Mouse (Mus musculus) urinary bladder, postnatal 36 days (tissue): ENCODE measurements at regions not wholly inside any gene's neighbourhood (a gene's known extent, or its start where the extent isn't known, plus 50 kb on each side); places are given as distances from the start of the nearest gene placed in this dataset.
A peak's percentile ranks its signal among the peaks of the same experiment; 100 is the strongest.

Experiments
- DNase-seq, 2 experiments: peaks; one replicate each; pipeline ENCODE4 v3.0.0; 2022; ENCODE audit warnings: low spot score in 2 of 2, mixed read lengths in 1 of 2

DNA sequence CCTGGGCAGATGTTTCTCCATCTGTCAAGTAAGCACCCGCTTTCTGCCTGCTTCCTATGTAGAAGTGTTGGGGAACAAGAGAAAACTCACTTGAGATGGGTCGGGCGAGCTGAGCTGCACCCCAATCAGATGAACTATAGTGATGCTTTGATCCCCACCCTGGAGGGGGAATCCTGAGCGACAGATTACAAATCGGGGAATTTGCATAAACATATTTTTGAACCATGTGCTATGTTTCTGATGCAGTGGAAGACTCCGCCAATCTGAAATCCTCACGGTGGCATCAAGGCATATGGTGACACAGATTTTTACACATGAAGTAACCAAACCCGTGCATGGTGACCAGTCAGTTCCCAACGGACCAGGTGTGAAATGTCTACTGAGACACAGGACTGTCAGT is 231.4 kb upstream of the Chd6 start:
- DNase-seq: no peak

DNA sequence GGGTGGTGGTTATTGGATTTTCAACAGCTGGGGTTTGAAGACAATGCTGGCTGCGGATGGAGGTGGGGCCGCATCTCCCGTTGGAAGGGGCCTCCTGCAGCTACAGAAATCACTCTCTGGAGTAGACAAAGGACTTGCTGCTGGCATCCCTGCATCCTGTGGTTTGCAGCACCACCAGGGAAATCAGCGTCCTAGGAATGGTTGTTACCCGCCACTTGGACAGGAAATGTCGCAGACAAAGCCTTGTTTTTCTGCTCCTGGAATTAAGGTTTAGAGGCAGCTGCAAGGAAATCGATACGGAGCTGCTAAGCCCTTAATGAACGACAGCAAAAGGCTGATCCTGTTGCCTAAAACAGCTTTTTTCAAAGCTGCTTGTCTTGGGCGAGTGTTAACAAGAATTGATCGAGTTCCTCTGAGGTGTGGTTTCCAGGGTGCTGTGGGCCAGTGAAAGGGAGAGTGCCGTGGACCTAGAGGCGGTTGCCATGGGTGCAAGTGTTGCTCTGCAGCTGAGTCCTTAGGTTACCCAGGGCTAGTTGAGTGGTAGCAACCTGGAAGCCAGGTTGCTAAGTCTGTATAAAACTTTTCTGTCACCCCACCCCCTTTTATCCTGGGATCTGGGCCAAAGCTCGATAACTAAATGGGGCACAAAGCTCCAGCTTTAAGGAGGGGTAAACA is 230.6 kb upstream of the Chd6 start:
- no peak for DNase-seq

DNA sequence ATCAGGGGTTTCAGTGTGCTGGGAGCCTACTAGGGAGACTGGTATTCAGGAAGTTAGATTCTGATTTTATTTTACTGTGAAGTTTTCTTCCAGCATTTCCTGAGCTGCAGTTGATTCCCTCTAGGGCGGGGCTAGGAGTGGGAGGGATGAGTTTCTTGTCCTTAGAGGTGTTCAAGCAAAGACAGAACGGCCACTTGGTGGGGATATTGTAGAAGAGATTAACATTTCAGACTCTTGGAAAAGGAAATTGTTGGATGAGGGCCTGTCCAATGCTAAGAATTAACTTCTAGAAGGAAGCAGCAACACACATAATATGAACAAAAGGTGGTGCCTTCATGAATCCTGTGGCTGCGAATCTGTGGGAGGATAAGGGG is 230.1 kb upstream of the Chd6 start:
- DNase-seq: no peak

DNA sequence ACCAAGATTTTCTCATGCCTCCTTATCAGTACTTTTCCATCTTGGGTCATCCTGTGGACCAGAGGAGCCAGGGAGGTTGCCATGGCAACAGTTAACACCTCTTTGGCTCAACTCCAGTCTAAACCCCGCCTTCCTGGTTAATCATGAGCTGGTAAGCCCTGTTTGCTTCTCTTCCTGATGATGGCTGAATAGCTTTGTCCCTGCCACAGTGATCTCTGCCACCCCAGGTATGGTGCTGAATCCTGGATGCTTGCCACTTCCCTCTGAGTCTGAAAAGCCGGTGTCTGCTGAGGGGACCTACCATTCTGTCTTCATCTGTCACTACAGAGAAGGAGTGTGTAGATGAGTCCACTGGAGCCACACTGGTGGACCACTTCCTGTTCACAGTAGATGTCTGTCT is 223.8 kb upstream of the Chd6 start:
- DNase-seq: no peak

DNA sequence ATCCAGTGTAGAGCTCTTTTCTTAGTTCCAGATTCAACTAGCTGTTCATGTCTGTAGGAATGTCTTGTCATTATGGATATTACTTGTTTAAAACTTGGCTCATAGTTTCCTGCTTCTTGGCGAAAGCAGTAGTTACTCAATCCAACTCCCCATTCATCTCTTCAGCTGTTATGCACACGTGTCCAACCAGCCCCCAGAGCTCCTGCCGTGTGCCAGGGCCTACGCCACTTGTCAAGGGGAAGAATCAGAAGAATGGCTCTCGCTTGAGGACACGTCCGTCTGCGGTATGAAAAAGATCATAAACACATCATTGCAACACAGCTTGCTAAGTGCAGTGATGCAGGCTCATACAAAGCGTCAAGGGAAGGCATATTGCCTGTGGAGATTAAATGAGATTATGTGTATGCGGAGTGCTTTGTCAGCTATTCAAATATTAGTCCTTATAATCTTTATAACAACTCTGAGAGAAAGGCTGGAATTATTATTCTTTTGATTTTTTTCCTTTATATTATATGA is 223.0 kb upstream of the Chd6 start:
- no peak for DNase-seq

DNA sequence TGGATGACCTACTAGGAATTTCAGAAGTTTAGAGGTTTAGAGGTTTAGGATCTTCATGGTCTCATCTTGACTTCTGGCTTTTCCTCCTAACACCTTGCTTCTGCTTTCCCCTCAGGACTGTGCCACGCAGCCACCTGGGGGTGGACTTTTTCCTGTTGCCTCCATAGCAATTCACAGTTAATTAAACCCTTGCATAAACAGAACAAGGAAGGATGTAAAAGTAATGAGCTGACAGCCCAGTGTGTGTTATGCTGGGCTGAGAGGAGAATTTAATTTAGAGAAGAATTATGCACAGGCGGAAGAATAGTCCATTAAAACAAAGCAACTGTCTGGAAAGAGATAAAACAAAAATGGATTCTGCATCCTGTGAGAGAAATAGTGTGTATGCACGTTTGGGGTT is 193.9 kb upstream of the Chd6 start:
- DNase-seq: no peak

DNA sequence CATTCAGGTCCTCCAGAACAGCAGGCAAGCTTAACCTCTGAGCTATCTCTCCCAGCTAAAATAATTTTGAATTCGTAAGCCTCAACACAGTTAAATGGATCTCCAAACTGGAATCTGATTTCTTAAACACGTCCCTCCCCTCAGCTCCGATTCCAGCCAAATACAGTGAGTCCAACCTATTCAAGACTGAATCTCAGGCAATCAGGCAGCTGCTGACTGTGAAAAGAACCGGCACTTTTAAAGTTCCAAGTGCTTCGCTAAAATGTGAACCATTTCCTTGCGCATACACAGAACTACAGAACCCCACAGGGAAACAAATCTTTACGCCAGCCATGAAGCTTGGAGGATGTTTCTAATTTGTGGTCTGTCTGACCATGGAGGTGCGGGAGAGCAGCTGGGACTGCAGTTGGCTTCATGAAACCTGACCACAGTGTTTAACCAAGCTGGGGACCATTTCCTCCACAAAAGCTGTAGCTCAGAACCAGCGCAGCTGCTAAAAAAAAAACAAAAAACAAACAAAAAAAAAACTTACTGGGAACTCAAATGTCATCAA is 160.1 kb upstream of the Chd6 start:
- DNase-seq: no peak

DNA sequence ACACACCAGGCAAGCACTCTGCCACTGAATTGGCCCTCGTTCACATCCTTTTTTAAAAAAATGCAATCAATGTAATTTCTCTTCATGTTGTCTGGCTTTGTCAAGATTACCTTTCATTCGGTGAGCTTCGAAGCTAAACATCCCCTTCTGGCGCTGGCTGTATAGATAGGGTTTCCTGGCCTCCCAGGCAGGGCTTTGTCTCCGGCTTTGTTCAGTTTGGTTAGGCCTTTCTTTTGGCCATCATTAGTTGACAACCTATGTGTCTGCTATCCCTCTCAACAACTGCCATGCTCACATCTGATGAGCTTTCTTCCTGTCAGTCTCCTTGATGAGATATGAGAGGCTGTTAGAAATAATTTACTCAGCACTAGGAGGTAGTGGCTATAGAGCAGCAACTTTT is 157.6 kb upstream of the Chd6 start:
- no peak for DNase-seq

DNA sequence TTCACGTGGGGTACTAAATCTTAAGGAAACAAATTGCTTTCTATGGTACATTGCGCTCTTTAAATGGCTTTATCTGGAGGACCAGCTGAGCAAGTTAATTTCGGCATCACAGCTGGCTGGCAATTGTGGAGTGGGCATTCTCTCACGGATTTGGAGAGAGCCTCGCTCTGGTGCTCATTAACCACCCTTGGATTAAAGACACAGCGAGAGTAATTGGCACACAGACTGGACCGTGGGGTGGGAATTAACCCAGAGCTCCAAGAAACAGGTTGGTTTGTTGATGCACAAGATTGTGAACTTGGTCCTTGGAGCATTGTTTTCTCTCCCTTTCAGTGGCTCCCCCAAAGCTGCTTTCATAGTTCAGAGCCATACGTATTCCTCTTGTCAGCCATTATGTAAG is 156.3 kb upstream of the Chd6 start:
- no peak for DNase-seq

DNA sequence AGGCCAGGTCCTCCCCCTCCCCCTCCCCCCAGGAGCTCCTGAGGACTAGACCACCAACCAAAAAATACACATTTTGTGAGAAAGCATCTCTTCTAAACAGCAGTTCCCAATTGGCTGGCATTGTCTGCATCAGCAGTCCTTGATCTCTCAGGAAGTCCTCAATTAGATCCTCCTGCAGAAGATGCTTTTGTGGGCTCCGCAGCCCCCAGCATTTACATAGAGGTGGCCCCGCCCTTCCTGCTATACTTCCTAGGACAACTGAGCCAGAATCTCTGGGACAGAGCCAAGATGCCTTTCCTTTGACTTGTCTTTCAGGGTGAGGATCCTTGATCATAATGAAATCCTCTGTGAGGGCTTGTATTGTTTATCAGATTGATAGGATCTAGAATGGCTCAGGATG is 143.9 kb upstream of the Chd6 start:
- no peak for DNase-seq

DNA sequence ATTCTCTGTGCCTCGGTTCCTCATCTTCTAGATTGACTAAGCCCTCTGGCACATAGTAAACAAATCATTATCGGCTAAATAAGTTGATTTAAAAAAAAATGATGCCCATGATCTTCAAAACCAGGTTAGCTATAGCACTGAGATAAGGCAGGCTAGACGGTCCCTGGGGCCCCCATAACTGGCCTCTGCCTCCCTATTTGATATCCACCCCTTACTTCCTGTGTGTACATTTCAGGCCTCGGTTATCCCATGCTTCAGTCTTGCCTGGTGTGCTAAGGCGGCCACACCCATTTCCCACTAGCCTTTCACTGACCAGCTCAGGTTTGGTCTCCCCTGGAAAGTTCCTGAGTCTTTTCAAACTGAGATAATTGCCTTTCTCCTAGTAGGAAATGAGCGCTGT is 132.8 kb upstream of the Chd6 start:
- DNase-seq: no peak

DNA sequence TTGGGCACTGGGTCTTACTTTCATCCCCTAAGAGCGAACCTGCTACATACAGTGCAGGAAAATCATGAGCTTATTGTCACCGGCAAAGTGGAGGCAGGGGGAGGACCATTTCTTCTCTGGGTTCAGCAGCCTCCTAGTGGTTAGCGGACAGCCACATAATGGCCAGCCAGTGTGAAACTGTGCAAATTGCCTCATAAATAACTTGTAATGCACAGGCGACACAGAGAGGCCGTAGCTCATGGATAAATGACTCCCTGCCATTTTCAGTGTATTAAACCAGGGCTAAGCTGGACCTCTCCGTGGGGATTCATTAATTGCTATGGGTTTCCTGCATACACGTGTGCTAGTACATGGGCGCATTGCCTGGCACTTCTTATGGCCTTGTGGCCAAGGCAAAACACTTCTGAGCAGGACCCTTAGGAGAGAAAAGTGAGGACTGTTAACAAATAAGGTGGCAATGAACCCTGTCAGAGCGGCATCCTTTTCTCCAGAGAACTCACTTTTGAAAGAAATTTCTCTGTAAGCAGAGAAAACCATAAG is 128.5 kb upstream of the Chd6 start:
- no peak for DNase-seq

DNA sequence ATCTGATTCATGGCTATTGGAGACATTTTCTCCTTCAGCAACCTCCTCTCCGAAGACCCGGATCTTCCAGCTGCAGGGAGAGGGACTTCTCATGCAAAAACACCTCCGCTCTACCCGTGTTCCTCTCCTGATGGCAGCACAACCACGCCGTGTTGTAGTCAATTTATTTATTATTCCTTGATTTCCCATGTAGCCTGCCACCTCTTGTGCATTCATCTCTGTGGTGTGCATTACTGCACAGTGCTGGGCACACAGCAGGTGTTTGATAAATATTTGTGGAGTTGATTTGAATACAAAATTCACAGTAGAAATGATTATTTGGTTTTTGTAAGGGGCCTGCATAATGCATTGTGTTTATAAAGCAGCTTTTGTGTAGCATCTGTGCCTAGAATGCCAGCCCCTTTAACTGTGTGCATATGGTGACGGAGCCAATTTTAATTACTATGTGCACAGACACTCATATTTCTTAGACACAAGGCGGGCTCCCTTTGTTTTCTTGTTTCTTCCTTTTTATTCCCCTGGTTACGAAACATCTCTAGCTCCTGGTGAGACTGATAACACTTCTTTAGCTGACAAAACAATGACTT is 124.4 kb upstream of the Chd6 start:
- no peak for DNase-seq

DNA sequence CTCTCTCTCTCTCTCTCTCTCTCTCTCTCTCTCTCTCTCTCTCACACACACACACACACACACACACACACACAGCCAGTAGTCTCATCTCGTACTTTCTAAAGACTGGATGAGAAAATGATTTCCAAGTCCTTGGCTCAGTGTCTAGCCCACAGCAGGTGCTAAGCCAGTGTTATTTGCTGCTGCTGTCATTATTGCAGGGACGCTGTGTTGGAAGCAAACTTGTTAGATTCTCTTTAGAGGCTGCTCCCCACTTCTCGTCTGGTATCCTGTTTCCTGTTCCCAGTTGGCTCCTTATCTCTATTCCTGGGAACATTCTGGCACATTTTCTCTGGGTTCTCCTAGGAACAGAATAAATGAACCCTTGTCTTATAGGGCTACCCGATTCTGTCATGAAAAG is 122.5 kb upstream of the Chd6 start:
- DNase-seq: no peak

DNA sequence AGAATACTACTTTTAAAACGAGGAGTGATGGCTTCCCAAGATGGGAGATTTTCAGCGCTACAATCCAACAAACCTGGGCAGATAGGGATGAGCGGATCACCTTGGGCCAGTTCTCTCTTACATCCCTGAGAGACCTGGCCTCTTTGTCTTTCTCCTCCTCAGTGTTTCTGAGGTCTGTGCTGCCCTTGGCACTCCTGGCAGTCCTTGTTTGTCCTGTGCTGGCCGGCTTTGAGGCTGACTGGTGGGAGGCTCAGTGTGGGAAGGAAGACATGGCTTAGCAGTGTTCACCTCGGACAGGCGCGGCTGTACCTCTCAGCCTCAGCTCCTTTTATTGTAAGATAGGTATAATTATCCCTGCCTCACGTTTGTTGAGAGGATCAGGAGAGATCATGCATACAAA is 106.9 kb upstream of the Chd6 start:
- DNase-seq: no peak

DNA sequence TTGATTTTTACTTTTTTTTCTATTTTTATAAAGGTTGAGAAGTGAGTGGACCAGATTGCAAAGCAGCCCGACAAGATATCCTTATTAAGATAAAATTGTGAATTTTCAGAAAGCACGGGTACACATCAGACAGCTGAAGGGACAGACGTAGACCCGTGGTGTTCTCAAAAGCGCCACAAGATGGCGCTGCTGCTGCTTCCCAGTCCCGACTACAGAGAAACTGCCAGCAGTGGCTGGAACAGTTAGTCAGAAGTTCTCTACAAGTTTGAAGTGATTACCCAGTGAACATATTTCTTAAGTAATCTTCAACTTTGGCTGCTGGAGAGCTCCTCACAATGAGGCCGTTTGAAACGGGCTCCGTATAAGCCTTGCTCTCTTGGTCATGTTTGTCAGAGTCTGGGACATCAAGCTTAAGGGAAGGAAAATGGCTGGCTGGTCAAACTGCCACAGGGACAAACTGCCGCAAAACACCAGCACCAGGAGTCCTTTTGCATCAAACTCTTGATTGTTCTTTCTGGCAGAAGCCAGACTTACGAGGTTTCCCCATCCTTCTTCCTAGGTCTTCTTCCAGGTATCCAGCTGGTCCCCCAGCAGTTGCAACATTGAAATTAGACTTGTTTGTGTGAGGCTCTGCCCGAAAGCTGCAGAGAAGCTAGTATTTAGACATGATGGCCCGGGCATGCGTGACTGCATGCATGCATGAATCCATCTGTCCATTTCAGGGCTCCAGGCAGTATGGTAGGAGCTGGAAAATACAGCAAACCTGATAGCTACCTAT is 106.0 kb upstream of the Chd6 start:
- peak; percentile 71 to 79 for DNase-seq

DNA sequence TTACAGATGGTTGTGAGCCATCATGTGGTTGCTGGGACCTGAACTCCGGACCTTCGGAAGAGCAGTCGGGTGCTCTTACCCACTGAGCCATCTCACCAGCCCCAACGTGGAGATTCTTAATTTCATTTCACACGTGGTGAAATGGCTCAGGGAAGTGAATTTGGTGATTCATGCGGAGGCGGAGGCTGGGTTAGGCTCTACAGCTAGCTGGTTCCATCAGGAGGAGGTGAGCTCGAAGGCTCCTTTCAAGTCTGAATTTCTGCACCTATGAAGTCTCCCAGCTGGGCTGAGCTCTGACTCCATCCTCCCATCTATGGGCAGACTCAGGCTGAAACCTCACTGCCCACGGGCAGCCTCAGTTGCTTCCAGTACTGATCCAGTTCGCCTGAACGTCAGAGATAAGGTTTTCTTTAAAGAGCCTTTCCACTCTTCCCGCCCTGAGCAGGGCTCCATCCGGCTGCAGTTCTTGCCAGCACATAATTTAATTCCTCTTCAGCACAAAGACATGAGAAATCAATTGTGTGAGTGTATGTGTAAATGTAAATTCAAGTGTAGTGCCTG is 103.5 kb upstream of the Chd6 start:
- no peak for DNase-seq

DNA sequence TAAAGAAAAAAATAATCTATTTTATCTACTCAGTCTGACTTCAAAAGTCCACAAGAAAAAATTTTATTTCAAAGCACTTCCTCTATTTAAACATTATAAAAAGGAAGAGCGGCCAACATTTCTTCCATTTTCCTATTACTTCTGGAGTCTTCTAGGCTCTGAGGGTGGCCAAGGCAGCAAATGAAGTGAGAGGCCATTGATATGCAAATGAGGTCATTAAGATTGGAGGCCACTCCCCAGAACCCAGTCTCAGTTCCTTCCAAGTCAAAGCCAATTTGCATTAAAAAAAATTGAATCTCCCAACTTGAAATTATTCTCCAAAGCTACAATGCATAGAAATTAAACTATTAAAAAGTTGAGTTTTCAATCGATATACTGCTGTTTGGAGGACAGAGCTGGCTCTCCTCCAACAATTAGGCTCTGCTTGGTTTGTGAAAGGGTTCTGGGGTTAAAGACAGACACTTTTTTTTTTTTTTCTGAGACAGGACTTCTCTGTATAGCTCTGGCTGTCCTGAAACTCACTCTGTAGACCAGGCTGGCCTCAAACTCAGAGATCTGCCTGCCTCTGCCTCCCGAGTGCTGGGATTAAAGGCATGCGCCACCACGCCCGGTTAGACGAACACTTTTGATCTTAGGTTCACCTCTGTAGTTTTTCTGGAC is 88.0 kb upstream of the Chd6 start:
- DNase-seq: no peak

DNA sequence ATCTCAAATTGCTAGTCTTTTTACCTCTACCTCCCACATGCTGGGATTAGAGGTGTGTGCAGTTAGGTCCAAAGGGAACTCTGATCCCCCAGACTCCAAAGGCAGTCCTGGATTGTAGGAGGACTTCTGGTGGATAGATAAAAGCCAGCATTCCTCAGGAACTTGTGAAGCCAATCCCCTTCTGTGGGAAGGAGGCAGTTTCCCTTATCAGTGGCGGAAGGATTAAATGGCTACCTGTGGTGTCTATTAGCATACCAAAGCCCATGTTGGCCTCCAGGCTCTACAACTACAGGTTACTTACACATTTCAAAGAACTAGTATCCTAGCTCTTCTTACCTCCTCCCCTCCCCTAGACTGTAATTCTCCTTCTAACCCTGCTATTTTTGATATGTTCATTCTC is 78.6 kb upstream of the Chd6 start:
- DNase-seq: no peak

DNA sequence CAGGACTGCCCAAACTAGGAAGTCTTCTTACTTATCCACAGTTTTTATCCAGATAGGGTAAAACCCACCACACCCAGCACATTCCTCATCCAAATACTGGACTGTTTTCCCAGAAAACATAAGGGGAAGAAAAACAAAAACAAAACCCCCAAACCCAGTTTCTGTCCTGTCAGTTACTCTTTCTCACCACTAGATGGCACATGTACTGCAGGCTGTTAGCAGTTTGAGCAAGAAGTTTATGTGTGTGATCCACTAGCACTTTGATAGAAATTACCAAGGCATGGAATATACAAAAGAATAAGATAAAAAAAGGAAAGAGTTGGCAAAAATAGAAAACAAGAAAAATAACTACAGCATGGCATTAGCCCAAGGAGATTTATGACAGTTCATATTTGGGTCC is 76.2 kb upstream of the Chd6 start:
- DNase-seq: no peak

DNA sequence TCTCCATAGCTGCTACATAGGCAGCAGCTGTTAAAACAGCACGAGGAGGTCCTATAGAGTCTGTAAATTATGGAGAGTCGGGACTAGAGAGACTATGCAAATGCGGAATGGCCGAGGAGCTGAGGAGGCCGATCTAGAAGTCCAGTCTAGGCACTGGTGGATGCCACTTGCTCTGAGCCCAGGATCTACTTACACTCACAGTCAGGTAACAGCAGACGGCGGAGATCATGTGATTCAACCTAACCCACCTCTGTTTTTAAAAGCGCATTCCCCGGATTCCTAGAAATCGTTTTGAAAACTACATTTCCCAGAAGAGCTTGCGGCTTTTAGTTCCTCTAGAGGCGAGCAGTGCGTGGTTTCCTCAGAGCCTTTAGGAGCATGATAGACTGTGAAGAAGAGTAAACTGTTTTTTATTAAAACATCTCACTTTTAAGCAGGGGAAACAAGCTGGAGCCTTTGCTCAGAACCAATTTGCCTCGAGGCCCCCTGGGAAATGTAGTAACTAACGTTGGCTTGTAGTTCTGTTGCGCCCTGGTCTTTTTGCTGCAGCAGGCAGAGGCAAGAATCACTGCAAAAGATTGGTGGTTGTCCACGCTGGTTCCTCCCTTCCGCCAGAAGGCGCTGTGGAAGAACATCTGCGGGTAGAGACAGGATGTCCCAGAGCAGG is 68.6 kb upstream of the Chd6 start:
- peak; percentile 72 to 73 for DNase-seq
